Mouse (Mus musculus): ENCODE results near the gene Lrrc9. TPM values are rescaled to one million over a fixed set of nuclear protein-coding genes. Genes with fewer than 3 reads are reported as not detected.

Gene Lrrc9
- polyA plus RNA-seq, 1 experiment from 2014 or later = 2.6 TPM

Small RNA genes lying within 50 kb of the gene (microRNA-seq; reads per million reads assigned to microRNA genes)
- not detected for gene Gm44392 (ENCODE audit: insufficient number of aligned reads)

Other genes with a start within 250 kb of the Lrrc9 start
- gene Rtn1, start 32.8 kb upstream of the Lrrc9 start, polyA plus RNA-seq (2014; fragmentation: Nextera tagmentation; extraction: Ambion mirVana) = 235 and 273 TPM in 2 replicates
- gene Pcnx4, start 94.5 kb downstream of the Lrrc9 start, polyA plus RNA-seq (2014; fragmentation: Nextera tagmentation; extraction: Ambion mirVana) = 15.8 and 18.0 TPM in 2 replicates
- not detected in 2 replicates for gene Gm4756, start 207.8 kb downstream of the Lrrc9 start, polyA plus RNA-seq (2014; fragmentation: Nextera tagmentation; extraction: Ambion mirVana)
- gene Dhrs7, start 223.0 kb downstream of the Lrrc9 start, polyA plus RNA-seq (2014; fragmentation: Nextera tagmentation; extraction: Ambion mirVana) = 4.8 and 5.6 TPM in 2 replicates

Measured in forebrain, embryonic 11.5 days (tissue).